8 mouse cellular contexts compared by ENCODE assay signal in genomic region chr17:5813863-5814640, GRCm38 (mm10). TPM values are rescaled to one million over a fixed set of nuclear protein-coding genes. Genes with fewer than 3 reads are reported as not detected.
A peak's percentile ranks its signal among the peaks of the same experiment; 100 is the strongest.
DNase-seq lines count a peak whose midpoint lies in the region; ATAC-seq lines count a peak whose summit lies in the region.

No protein-coding gene starts in this region.

- DNase-seq in kidney, postnatal 10 days, result peak; percentile 33
- no peak for DNase-seq in kidney, adult 8-10 months
- DNase-seq in B cell, adult 2 months, result peak; percentile 61 to 66
- peak; percentile 67 for DNase-seq in Muller cell, postnatal 12 days (ENCODE audit: inconsistent ontology term)
- DNase-seq in induced T-regulatory cell, adult 2 months (ENCODE audit: low read depth), result peak; percentile 60
- no peak for DNase-seq in urinary bladder, postnatal 4 days (ENCODE audit: low spot score in 2 of 2)
- DNase-seq in cerebellum, adult 11 months, result no peak

- no peak for ATAC-seq in erythroblast, adult 5-6 weeks (replicated peaks; ENCODE audit: low FRiP score, poor library complexity, severe bottlenecking)

RNA-seq across cellular contexts. Expression of gene Snx9, which starts 27.1 kb away (rescaled TPM):
- 13.3 and 16.7 TPM in 2 replicates for total RNA-seq in erythroblast, adult 5-6 weeks (2015; ENCODE audit: low replicate concordance)
- 7.5 and 9.8 TPM in 2 replicates for total RNA-seq in erythroblast, adult 5-6 weeks (2017; ENCODE audit: low replicate concordance)

Comparison
In these comparisons a context has a peak if more than half of its experiments do, and no peak if none do; other contexts are left out.
1. DNase-seq: peak in kidney, postnatal 10 days (single experiment), B cell, adult 2 months (2 of 2), Muller cell, postnatal 12 days (single experiment) and induced T-regulatory cell, adult 2 months (single experiment); none in kidney, adult 8-10 months (0 of 2), urinary bladder, postnatal 4 days (0 of 2) and cerebellum, adult 11 months (single experiment).